19 mouse cellular contexts compared by ENCODE assay signal in the genomic region with DNA sequence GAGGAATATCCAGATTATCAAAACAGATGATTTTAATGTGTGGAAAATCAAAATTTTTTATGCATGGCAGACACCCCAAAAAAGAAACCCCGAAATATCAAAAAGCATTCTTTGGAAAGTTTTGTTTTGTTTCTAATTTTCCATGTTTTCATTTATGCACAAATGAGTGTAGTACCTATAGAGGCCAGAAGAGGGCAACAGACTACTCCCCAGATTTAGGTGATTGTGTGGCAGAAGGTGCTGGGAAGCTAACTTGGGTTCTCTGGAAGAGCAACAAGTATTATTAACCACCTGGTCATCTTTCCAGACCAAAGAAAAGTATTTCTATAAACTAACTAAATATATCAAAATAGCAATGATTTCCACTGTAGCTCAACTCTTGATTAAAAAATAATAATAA.
DNase-seq lines count a peak whose midpoint lies in the region; ATAC-seq and TF ChIP-seq lines count a peak whose summit lies in the region.
"Had no signal": no experiment of that assay in that cellular context is flagged by ENCODE, and none has a peak within 500 bp of the region (broad histone marks: within the 10 kb centered on the region; RNA-seq: fewer than 3 reads in every experiment).

No protein-coding gene starts in this region.

- H3K9ac ChIP-seq in heart, adult 2 months (ENCODE audit: low read depth, low read length): no peak overlapping the region
- no peak overlapping the region for H3K9ac ChIP-seq in lung, embryonic 14.5 days
- H3K9ac ChIP-seq: forebrain, embryonic 13.5 days; heart, embryonic 13.5 days; liver, embryonic 15.5 days had no signal

- no peaks in the 10 kb centered on the region for H3K4me1 ChIP-seq in heart, adult 2 months (ENCODE audit: control insufficient read depth, insufficient read depth, low read length)
- no peaks in the 10 kb centered on the region for H3K4me1 ChIP-seq in lung, embryonic 14.5 days (ENCODE audit: insufficient read depth)
- H3K4me1 ChIP-seq: forebrain, embryonic 13.5 days; heart, embryonic 13.5 days; liver, embryonic 15.5 days had no signal

- H3K9me3 ChIP-seq in lung, embryonic 14.5 days (ENCODE audit: low read depth, low read length): no peaks in the 10 kb centered on the region
- H3K9me3 ChIP-seq: heart, embryonic 13.5 days; liver, embryonic 15.5 days had no signal

- no peaks in the 10 kb centered on the region for H3K36me3 ChIP-seq in heart, adult 2 months (ENCODE audit: control insufficient read depth, insufficient read depth, low read length)
- no peaks in the 10 kb centered on the region for H3K36me3 ChIP-seq in lung, embryonic 14.5 days (ENCODE audit: insufficient read depth)
- H3K36me3 ChIP-seq in splenic B cell, adult 2 months (ENCODE audit: control insufficient read depth, insufficient read depth, low read length, poor library complexity, severe bottlenecking): no peaks in the 10 kb centered on the region
- H3K36me3 ChIP-seq: heart, embryonic 13.5 days; liver, embryonic 15.5 days had no signal

- H3K79me2 ChIP-seq in heart, adult 2 months (replicated peaks; ENCODE audit: control insufficient read depth, insufficient read depth, low read length): no peaks in the 10 kb centered on the region

- TF ChIP-seq POLR2A in heart, adult 2 months (IDR thresholded peaks at IDR 0.05; ENCODE audit: insufficient read depth, low read depth, low read length): no peak

- no peak for TF ChIP-seq EP300 in heart, adult 2 months (IDR thresholded peaks at IDR 0.05; ENCODE audit: insufficient read depth, low read depth, low read length)

- H3K27ac ChIP-seq in heart, adult 2 months: no peak overlapping the region
- H3K27ac ChIP-seq in lung, embryonic 14.5 days (ENCODE audit: low read depth): no peak overlapping the region
- H3K27ac ChIP-seq: forebrain, embryonic 13.5 days; heart, embryonic 13.5 days; liver, embryonic 15.5 days had no signal

- WGBS in heart, adult 2 months: 78% methylated on average over 1 of the region's 1 CpGs
- 71% methylated on average over 1 of the region's 1 CpGs for WGBS in lung, embryonic 14.5 days

- no peak overlapping the region for H3K4me2 ChIP-seq in lung, embryonic 14.5 days
- H3K4me2 ChIP-seq: forebrain, embryonic 13.5 days; heart, embryonic 13.5 days; liver, embryonic 15.5 days had no signal

- H3K4me3 ChIP-seq in heart, adult 2 months: no peak overlapping the region
- no peak overlapping the region for H3K4me3 ChIP-seq in lung, embryonic 14.5 days (ENCODE audit: low read depth, low read length)
- H3K4me3 ChIP-seq: forebrain, embryonic 13.5 days; heart, embryonic 13.5 days; liver, embryonic 15.5 days; megakaryocyte, embryonic 14.5 days had no signal

- intact Hi-C loops in heart, adult 2 months (cut with DNase I): no loop called here
- intact Hi-C loops in left cerebral cortex, postnatal 14 days (cut with DNase I): no loop called here

- ATAC-seq in lung, embryonic 14.5 days (ENCODE audit: insufficient read depth): no peak
- no peak for ATAC-seq in erythroblast, adult 5-6 weeks (replicated peaks; ENCODE audit: low FRiP score, poor library complexity, severe bottlenecking)
- ATAC-seq: activated CD4-positive, CD25-positive, alpha-beta regulatory T cell, adult 4 months; forebrain, embryonic 13.5 days had no signal

- H3K27me3 ChIP-seq in heart, adult 2 months (ENCODE audit: control insufficient read depth, insufficient read depth, low read length): no peaks in the 10 kb centered on the region
- H3K27me3 ChIP-seq in lung, embryonic 14.5 days (ENCODE audit: insufficient read depth, low read length): no peaks in the 10 kb centered on the region
- H3K27me3 ChIP-seq in splenic B cell, adult 2 months (ENCODE audit: control insufficient read depth, insufficient read depth, low read length, poor library complexity, severe bottlenecking): no peaks in the 10 kb centered on the region
- H3K27me3 ChIP-seq: forebrain, embryonic 13.5 days; heart, embryonic 13.5 days; liver, embryonic 15.5 days had no signal

- peak; percentile 57 for TF ChIP-seq CTCF in heart, adult 2 months (IDR thresholded peaks at IDR 0.05)
- peak; percentile 51 for TF ChIP-seq CTCF in lung, embryonic 14.5 days (IDR thresholded peaks at IDR 0.05; ENCODE audit: low read depth)

- no peak for DNase-seq in heart, adult 2 months
- DNase-seq in heart, adult 9 months (ENCODE audit: low spot score in 2 of 2): no peak
- peak; percentile 22 for DNase-seq in lung, embryonic 14.5 days
- DNase-seq in lung, postnatal 14 days: no peak
- peak; percentile 6 for DNase-seq in MEL-GATA-1-ER (ENCODE audit: extremely low read depth, low read depth)
- DNase-seq in splenic B cell, adult 2 months (ENCODE audit: low read depth, low spot score): peak; percentile 50
- DNase-seq in left cerebral cortex, postnatal 14 days (ENCODE audit: low spot score in 2 of 2): no peak
- DNase-seq: adrenal gland, postnatal 36 days; cerebellum, adult 11-12 months; gastrocnemius, postnatal 10 days; kidney, adult 9 months; left cerebral cortex, postnatal 4 days; thymus, postnatal 4 days had no signal

Comparison
In these comparisons a context has a peak if more than half of its experiments do, and no peak if none do; other contexts are left out.
1. DNase-seq: peak in lung, embryonic 14.5 days (single experiment), MEL-GATA-1-ER (single experiment) and splenic B cell, adult 2 months (single experiment); none in heart, adult 2 months (0 of 2), heart, adult 9 months (0 of 2), lung, postnatal 14 days (single experiment) and left cerebral cortex, postnatal 14 days (0 of 2).